Mouse (Mus musculus) left cerebral cortex, postnatal 4 days (tissue): ENCODE measurements around the gene Pcsk5. TPM values are rescaled to one million over a fixed set of nuclear protein-coding genes. Genes with fewer than 3 reads are reported as not detected.
A peak's percentile ranks its signal among the peaks of the same experiment; 100 is the strongest.

Experiments used
- DNase-seq: peaks from one replicate; pipeline ENCODE4 v3.0.0-alpha.2; 2022
- intact Hi-C: fragments of 180-260 bp; cut with DNase I; formaldehyde crosslinking; loops from one replicate; pipeline ENCODE4 v1.15.1; 2025
- total RNA-seq, 2 experiments: library from RNA; stranded (reverse); gene quantifications; 2 replicates each; pipeline ENCODE4 v1.2.3; 2021

Gene Pcsk5
- total RNA-seq, 2 experiments from 2014 or later = 16.9 to 17.4 TPM

DNA sequence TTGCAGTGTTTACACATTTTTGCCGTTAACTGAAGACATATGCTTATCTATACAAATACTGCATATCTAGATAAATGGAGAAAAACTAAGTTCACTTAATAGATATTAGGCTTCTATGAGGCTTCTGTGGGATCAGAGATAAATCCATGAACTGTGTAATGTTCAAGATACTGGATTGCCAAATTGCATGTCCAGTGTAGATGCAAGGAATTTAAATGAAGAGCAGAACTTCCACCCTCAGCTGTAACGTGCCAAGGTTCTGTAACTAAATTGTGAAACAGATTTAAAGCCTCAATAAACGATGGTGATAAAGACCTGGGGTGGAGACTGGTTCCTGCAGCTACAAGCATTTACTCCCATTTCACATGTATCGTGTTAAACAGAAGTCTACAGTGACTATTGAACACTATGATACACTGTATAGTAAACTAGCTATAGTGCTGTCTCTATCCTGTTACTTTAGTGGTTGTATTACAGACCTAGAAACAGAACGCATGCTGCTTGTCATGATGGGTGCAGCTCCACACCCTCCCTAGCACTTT, 23.9 kb downstream of the Pcsk5 start:
- intact Hi-C loops = no loop called here
- DNase-seq = no peak

DNA sequence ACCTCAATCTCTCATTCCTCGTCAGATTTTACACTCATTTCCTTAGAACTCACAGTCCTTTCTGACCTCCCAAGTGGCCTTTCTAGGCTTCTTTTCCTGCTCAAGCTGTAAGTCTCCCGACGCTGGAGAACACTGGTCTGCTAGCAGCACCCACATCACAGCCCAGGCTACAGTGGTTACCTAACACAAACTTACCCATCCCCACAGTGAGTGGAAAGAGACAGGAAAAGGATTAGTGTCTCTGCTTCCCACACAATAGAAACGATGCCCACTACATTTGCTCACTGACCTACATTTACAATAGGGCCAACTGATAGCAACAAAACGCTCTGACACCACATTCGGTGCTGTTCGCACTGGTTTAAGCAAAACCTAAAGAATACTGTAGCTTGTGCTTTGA, 24.8 kb downstream of the Pcsk5 start:
- DNase-seq = no peak
- intact Hi-C loops = no loop called here

- intact Hi-C loops = no loop called here
- no peak for DNase-seq
These were observed 30.8 kb downstream of the Pcsk5 start for GRCm38 (mm10) chr19:17806626-17807025.

DNA sequence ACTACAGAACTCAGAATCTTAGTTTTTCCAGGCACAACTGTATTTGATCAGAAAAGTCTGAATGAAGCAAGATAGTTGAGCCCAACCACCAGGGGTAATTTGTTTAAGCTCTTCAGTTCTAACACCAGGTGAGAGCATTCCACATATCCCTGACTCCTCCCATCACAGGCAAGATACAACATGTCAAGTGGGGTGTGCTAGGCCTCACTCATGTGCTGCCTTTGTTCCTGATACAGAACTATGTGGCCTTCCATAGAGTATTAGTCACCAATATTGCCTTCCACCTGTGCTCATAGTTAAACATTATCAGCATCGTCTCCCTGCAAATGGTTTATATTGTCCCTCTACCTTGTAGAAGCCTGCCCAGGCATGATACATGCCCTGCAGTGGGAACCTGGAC, 36.6 kb downstream of the Pcsk5 start:
- intact Hi-C loops = no loop called here
- no peak for DNase-seq

DNA sequence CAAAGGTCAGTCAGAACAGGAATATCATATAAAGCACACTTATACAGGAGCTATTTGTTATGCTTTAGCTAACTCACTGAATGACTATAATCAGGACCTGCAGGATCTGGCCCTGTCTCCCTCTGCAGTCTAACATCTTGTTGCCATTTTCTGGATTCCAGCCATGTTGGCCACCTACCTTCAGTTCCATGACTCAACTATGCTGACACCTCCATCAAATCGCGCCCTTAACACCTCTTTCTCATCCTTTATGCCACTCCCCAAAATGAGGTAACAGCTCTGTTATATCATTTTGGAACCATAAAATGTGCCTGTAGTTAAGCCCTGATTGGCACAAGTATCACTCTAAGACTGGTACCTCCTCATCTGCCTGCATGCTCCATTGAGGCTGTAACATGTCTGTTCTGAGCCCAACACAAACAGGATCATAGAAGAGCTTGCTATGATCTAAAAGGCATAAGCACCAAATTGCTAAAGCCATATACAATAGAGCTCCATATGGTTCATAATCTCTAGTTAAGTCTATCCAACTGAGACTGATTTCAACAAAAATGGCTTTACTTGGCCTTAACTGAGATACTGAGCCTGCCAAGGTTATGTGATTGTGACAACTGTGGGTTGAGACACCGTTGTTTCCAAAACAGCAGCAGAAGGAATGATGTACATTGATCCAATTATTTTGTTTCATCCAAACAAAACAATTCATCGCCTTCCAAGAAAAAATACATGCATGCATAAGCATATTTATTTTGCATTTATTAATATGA, 37.8 kb downstream of the Pcsk5 start:
- intact Hi-C loops = no loop called here
- DNase-seq = no peak

DNA sequence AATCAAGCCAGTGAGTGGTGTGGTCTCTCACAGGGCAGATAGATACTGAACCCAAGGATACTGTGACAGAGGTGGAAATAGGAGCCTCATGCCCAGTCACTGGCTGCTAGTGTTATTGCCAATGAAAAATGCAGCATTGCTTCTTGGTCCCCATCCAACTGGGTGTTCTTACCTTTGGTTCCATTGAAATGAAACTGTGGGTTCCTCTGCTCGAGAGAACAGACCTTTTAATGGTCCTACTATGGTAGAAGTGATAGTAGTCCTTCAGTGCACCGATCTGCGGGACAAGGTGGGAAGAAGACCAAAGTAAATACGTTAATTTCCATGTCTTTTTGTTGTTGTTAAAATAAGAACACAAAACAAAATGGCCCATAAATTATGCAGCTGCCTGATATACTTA, 44.0 kb downstream of the Pcsk5 start:
- DNase-seq = no peak
- intact Hi-C loops = no loop called here

GRCm38 (mm10) chr19:17791485-17792052, 45.9 kb downstream of the Pcsk5 start:
- DNase-seq = no peak
- intact Hi-C loops = no loop called here

- intact Hi-C loops = no loop called here
- no peak for DNase-seq
These were observed 48.7 kb downstream of the Pcsk5 start for GRCm38 (mm10) chr19:17788617-17789317.

- no peak for DNase-seq
- intact Hi-C loops = no loop called here
These were observed 50.7 kb downstream of the Pcsk5 start for GRCm38 (mm10) chr19:17786744-17787143.

DNA sequence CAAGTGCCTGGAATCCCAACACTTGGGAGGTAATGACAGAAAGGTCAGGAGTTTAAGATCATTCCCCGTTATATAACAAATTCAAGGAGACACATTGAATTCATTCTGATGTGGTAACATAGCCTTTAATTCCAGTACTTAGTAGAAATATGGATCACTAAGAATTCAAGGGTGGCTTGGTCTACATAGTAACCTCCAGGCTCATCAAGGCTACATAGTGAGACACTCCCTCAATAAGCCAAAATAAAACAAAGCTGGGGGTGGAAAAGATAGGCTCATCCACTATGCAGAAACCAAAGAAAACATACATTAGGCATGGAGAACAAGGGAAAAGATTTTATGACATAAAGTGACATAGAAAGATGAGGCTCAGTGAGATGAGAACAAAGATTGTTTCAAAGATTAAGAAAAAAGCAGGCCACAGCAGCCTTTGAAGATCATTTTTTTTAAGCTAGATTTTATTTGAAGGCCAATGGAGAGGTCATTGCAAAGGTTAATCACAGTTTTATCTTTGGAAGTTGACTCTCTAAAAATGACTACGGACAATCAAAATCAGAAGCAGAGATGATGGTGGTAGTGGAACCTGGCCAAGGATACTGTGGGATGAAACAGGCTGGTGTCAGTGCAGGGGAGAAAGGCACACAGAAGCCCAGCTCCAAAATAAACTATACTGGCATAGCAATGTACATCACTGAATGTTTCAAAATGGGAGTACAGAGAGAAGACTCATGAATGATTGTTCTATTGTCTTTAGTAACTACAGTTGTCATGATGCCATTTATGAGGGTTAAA, 52.8 kb downstream of the Pcsk5 start:
- intact Hi-C loops = no loop called here
- no peak for DNase-seq

DNA sequence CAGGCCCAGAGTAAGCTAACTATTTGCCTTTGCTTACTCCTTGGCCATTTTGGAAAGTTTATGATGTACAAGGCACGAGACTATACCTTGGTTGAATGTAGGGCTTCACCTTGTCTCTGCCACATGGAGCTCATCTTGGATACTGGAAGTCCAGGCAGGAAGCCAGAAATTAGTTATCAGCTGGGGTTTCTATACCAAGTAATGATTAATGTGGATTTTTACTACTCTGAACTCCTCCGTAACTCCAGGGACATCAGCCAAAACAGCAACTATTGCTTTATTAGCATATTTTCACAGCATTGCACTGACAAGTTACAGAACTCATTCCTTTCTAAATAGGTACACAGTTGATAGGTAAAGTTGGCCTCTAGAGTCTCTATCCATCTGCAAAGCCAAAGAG, 54.2 kb downstream of the Pcsk5 start:
- no peak for DNase-seq
- intact Hi-C loops = no loop called here

DNA sequence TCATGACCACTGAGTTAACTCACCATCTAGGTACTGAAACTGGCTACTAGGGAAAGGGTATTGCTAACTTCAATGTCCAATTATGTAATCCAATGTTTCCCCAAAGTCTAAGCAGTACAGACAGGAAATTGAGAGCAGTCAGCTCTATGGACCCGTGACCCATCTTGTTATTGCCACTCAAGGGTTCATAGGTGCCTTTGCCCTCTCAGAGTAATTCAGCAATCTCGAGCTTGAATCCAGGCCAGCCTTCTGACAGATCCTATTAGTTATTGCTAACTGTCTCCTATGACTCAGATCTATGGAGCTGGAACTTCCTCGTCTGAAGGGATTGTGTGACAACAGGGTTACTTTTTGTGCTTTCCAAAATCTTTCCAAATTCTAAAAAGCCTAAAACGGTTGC, 56.1 kb downstream of the Pcsk5 start:
- intact Hi-C loops = no loop called here
- no peak for DNase-seq

DNA sequence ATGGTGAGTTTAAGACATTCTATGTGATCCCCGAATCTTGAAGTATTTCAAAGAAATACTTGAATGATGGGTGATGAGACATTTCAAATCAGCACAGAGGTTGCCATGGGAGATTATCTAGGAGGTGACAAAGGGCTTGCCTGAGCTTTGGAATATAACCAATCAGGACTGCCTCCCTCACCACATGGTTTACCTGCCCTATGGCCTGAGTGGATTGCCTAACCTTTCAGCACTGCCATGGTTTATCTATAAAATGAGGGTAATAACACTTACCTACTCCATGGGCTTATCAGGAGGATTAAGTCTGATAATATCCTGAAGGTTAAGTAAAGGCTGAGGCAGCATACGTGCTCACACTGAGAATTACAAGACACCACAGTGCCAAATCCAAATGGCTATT, 61.5 kb downstream of the Pcsk5 start:
- intact Hi-C loops = no loop called here
- DNase-seq = no peak

- intact Hi-C loops = no loop called here
- no peak for DNase-seq
These were observed 62.3 kb downstream of the Pcsk5 start for GRCm38 (mm10) chr19:17775097-17775496.

DNA sequence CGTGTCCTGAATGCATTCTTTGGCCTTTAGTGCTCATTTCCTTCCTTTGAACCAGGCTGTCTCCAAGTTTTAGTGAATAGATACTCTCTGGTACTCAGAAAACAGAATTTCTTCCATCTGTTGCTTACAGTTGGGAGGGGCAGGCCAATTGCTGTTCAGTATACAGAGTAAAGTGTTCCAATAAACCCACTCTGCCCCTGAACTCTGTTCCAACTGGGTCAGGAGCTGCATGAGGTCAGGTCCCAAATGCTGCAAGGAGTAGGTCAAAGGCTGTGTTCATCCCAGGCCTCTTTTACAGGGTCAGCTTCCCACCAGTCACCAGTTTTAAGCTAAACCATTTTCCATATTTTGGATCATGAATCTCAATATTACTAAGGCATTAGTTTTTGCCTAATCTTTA, 63.4 kb downstream of the Pcsk5 start:
- DNase-seq = no peak
- intact Hi-C loops = no loop called here

GRCm38 (mm10) chr19:17769610-17770399, 67.6 kb downstream of the Pcsk5 start:
- intact Hi-C loops = no loop called here
- peak; percentile 89 for DNase-seq

GRCm38 (mm10) chr19:17765001-17765400, 72.4 kb downstream of the Pcsk5 start:
- DNase-seq = no peak
- intact Hi-C loops = no loop called here

GRCm38 (mm10) chr19:17762740-17763139, 74.7 kb downstream of the Pcsk5 start:
- intact Hi-C loops = no loop called here
- no peak for DNase-seq

DNA sequence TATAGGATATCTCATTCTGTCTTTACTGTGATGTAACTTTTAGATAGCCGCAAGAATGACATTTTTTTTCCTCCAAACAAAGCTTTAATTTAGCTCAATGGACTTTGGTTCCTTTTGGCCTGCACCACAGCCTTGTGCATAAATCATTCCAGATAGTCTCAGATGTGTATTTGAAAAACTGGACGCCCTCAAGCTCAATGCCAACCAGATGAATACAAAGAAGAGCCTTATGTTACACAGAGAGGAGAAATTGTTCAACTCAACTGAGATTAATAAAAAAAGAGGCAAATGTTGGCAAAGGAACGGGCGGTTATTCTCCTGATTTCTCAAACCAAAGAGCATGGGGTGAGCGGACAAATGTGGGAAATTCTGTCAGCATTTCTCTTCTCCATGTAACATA, 75.8 kb downstream of the Pcsk5 start:
- intact Hi-C loops = no loop called here
- no peak for DNase-seq

GRCm38 (mm10) chr19:17752841-17753240, 84.6 kb downstream of the Pcsk5 start:
- no peak for DNase-seq
- intact Hi-C loops = no loop called here
